Mouse (Mus musculus): ENCODE results near the gene Irak2. TPM values are rescaled to one million over a fixed set of nuclear protein-coding genes. Genes with fewer than 3 reads are reported as not detected.

Gene Irak2
- polyA plus RNA-seq, 1 experiment = 6.6 TPM

- no peak overlapping the region for H3K9ac ChIP-seq (ENCODE audit: low read depth, poor library complexity, severe bottlenecking)
- no peak overlapping the region for H3K4me3 ChIP-seq (ENCODE audit: low read depth, low read length)
- no peak for TF ChIP-seq EP300 (IDR thresholded peaks at IDR 0.05; ENCODE audit: insufficient read depth, low read depth, low read length)
- TF ChIP-seq POLR2A (IDR thresholded peaks at IDR 0.05; ENCODE audit: insufficient read depth, low read length) = no peak
- no peak for TF ChIP-seq CTCF (IDR thresholded peaks at IDR 0.05; ENCODE audit: low read depth, low read length)
- no peaks in the 10 kb centered on the region for H3K27me3 ChIP-seq (ENCODE audit: control insufficient read depth, insufficient read depth, low read length, poor library complexity, severe bottlenecking)
- H3K9me3 ChIP-seq (replicated peaks; ENCODE audit: control insufficient read depth, insufficient read depth, low read length, poor library complexity, severe bottlenecking) = no peaks in the 10 kb centered on the region
- H3K4me1 ChIP-seq (ENCODE audit: control insufficient read depth, insufficient read depth, low read length) = peaks cover 1% of the 10 kb centered on the region
- no peaks in the 10 kb centered on the region for H3K36me3 ChIP-seq (ENCODE audit: control insufficient read depth, insufficient read depth, low read length, poor library complexity, severe bottlenecking)
- H3K27ac ChIP-seq (ENCODE audit: insufficient read depth, low read length) = no peak overlapping the region
Measured at GRCm38 (mm10) chr6:113675991-113676390, 37.7 kb downstream of the Irak2 start.

GRCm38 (mm10) chr6:113677070-113677734, 38.9 kb downstream of the Irak2 start:
- Histone ChIP-seq H3K27me3 (ENCODE audit: control insufficient read depth, insufficient read depth, low read length, poor library complexity, severe bottlenecking) (no peaks in the 10 kb centered on the region), H3K4me1 (ENCODE audit: control insufficient read depth, insufficient read depth, low read length) (peaks cover 4% of the 10 kb centered on the region), H3K36me3 (ENCODE audit: control insufficient read depth, insufficient read depth, low read length, poor library complexity, severe bottlenecking) (no peaks in the 10 kb centered on the region), H3K9ac (ENCODE audit: low read depth, poor library complexity, severe bottlenecking) (no peak overlapping the region), H3K27ac (ENCODE audit: insufficient read depth, low read length) (no peak overlapping the region), H3K4me3 (ENCODE audit: low read depth, low read length) (no peak overlapping the region), H3K9me3 (replicated peaks; ENCODE audit: control insufficient read depth, insufficient read depth, low read length, poor library complexity, severe bottlenecking) (no peaks in the 10 kb centered on the region)
- TF ChIP-seq EP300 (IDR thresholded peaks at IDR 0.05; ENCODE audit: insufficient read depth, low read depth, low read length) (no peak), POLR2A (IDR thresholded peaks at IDR 0.05; ENCODE audit: insufficient read depth, low read length) (no peak)

GRCm38 (mm10) chr6:113678246-113679012, 40.2 kb downstream of the Irak2 start:
- no peak overlapping the region for H3K9ac ChIP-seq (ENCODE audit: low read depth, poor library complexity, severe bottlenecking)
- H3K9me3 ChIP-seq (replicated peaks; ENCODE audit: control insufficient read depth, insufficient read depth, low read length, poor library complexity, severe bottlenecking) = no peaks in the 10 kb centered on the region
- no peak overlapping the region for H3K4me3 ChIP-seq (ENCODE audit: low read depth, low read length)
- H3K27ac ChIP-seq (ENCODE audit: insufficient read depth, low read length) = no peak overlapping the region
- no peaks in the 10 kb centered on the region for H3K36me3 ChIP-seq (ENCODE audit: control insufficient read depth, insufficient read depth, low read length, poor library complexity, severe bottlenecking)
- no peaks in the 10 kb centered on the region for H3K27me3 ChIP-seq (ENCODE audit: control insufficient read depth, insufficient read depth, low read length, poor library complexity, severe bottlenecking)
- H3K4me1 ChIP-seq (ENCODE audit: control insufficient read depth, insufficient read depth, low read length) = peaks cover 7% of the 10 kb centered on the region
- no peak for TF ChIP-seq POLR2A (IDR thresholded peaks at IDR 0.05; ENCODE audit: insufficient read depth, low read length)
- no peak for TF ChIP-seq CTCF (IDR thresholded peaks at IDR 0.05; ENCODE audit: low read depth, low read length)
- no peak for TF ChIP-seq EP300 (IDR thresholded peaks at IDR 0.05; ENCODE audit: insufficient read depth, low read depth, low read length)

GRCm38 (mm10) chr6:113679993-113680566, 41.8 kb downstream of the Irak2 start:
- H3K36me3 ChIP-seq (ENCODE audit: control insufficient read depth, insufficient read depth, low read length, poor library complexity, severe bottlenecking) = no peaks in the 10 kb centered on the region
- H3K27me3 ChIP-seq (ENCODE audit: control insufficient read depth, insufficient read depth, low read length, poor library complexity, severe bottlenecking) = no peaks in the 10 kb centered on the region
- H3K9ac ChIP-seq (ENCODE audit: low read depth, poor library complexity, severe bottlenecking) = no peak overlapping the region
- no peaks in the 10 kb centered on the region for H3K9me3 ChIP-seq (replicated peaks; ENCODE audit: control insufficient read depth, insufficient read depth, low read length, poor library complexity, severe bottlenecking)
- H3K4me1 ChIP-seq (ENCODE audit: control insufficient read depth, insufficient read depth, low read length) = peaks cover 7% of the 10 kb centered on the region
- H3K4me3 ChIP-seq (ENCODE audit: low read depth, low read length) = no peak overlapping the region
- no peak for TF ChIP-seq EP300 (IDR thresholded peaks at IDR 0.05; ENCODE audit: insufficient read depth, low read depth, low read length)
- no peak for TF ChIP-seq POLR2A (IDR thresholded peaks at IDR 0.05; ENCODE audit: insufficient read depth, low read length)
- TF ChIP-seq CTCF (IDR thresholded peaks at IDR 0.05; ENCODE audit: low read depth, low read length) = no peak
- no peak overlapping the region for H3K27ac ChIP-seq (ENCODE audit: insufficient read depth, low read length)

- Histone ChIP-seq H3K27ac (ENCODE audit: insufficient read depth, low read length) (no peak overlapping the region), H3K27me3 (ENCODE audit: control insufficient read depth, insufficient read depth, low read length, poor library complexity, severe bottlenecking) (no peaks in the 10 kb centered on the region), H3K9me3 (replicated peaks; ENCODE audit: control insufficient read depth, insufficient read depth, low read length, poor library complexity, severe bottlenecking) (no peaks in the 10 kb centered on the region), H3K36me3 (ENCODE audit: control insufficient read depth, insufficient read depth, low read length, poor library complexity, severe bottlenecking) (no peaks in the 10 kb centered on the region), H3K9ac (ENCODE audit: low read depth, poor library complexity, severe bottlenecking) (no peak overlapping the region), H3K4me1 (ENCODE audit: control insufficient read depth, insufficient read depth, low read length) (peaks cover 8% of the 10 kb centered on the region), H3K4me3 (ENCODE audit: low read depth, low read length) (no peak overlapping the region)
- TF ChIP-seq CTCF (IDR thresholded peaks at IDR 0.05; ENCODE audit: low read depth, low read length) (peak; percentile 98), EP300 (IDR thresholded peaks at IDR 0.05; ENCODE audit: insufficient read depth, low read depth, low read length) (0 out of 2 replicates have a peak, but pooled peaks have one; percentile 50), POLR2A (IDR thresholded peaks at IDR 0.05; ENCODE audit: insufficient read depth, low read length) (no peak)
Measured at GRCm38 (mm10) chr6:113681271-113681670, 43.0 kb downstream of the Irak2 start.

All from ES-Bruce4 (cell line).